Mouse (Mus musculus) bone marrow, adult 2 months (tissue): ENCODE measurements at regions not wholly inside any gene's neighbourhood (a gene's known extent, or its start where the extent isn't known, plus 50 kb on each side); places are given as distances from the start of the nearest gene placed in this dataset.

Experiments used
- CTCF ChIP-seq: fragments of 200-500 bp; IDR thresholded peaks from 2 replicates; pipeline ENCODE4 v1.5.1; 2011; ENCODE audit warnings: low read length, control low read depth; ENCODE audit not compliant: control insufficient read depth, insufficient read depth
- POLR2A ChIP-seq: fragments of 200-500 bp; IDR thresholded peaks from 2 replicates; pipeline ENCODE4 v1.6.1; 2011; ENCODE audit warnings: low read depth, mild to moderate bottlenecking, control low read depth, low read length, borderline replicate concordance; ENCODE audit not compliant: control insufficient read depth

DNA sequence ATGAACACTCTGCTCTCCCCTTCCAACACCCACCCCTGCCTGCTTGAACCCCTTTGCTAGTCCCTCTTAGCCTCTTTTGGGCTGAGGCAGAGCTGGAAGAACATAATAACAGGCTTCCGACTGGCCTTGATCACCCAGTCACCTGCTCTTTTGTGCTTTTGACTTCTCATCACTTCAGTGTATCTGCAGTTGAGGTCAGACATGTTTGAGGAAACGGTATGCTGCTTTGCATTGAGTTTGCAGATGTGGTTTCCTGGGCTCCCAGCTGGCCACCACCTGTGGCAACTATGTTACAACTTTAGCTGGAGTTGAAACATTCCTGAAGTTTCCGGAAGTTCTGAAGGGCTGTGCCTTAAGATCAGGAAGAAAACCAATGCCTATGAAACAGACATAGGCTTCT, 116.6 kb downstream of the Cdh26 start:
- TF ChIP-seq POLR2A (no peak), CTCF (no peak)
